Mouse (Mus musculus) Patski (cell line): Measurements from ENCODE around the gene Mfsd11. TPM values are rescaled to one million over a fixed set of nuclear protein-coding genes. Genes with fewer than 3 reads are reported as not detected.

Experiments
- ATAC-seq: fragments of 100-300 bp; one replicate; pipeline ENCODE4 v1.8.0; 2021
- CTCF ChIA-PET: fragments of 350-600 bp; sonication (Branson Sonifier 250); formaldehyde crosslinking; loops from one replicate; lab custom pipeline; 2022; ENCODE audit warnings: inconsistent platforms; lab: Charles Lee
- POLR2A ChIA-PET: fragments of 350-600 bp; sonication (Branson Sonifier 250); formaldehyde crosslinking; loops from one replicate; lab custom pipeline; 2022; ENCODE audit warnings: antibody characterized with exemption, inconsistent platforms; lab: Charles Lee
- DNase-seq: peaks from one replicate; pipeline ENCODE4 v3.0.0-alpha.2; 2011; ENCODE audit warnings: low read depth, low spot score
- H3K27me3 ChIP-seq: fragments of 371-371 bp; one replicate; pipeline ENCODE4 v1.5.1; 2021
- CTCF ChIP-seq: fragments of 100-300 bp; IDR thresholded peaks from one replicate; pipeline ENCODE4 v1.5.1; 2021
- in situ Hi-C: fragments of 300-500 bp; cut with MboI; formaldehyde crosslinking; loops from 3 replicates; pipeline ENCODE4 v1.11.1; 2018; ENCODE audit warnings: low pct_unique_long_range_greater_than_20kb, mixed read lengths
- polyA plus RNA-seq: library from polyadenylated mRNA; unstranded; gene quantifications from one replicate; pipeline ENCODE4 v1.2.3, GENCODE M21; 2021

Gene Mfsd11
- polyA plus RNA-seq, 1 experiment from 2014 or later: 58.8 TPM

DNA sequence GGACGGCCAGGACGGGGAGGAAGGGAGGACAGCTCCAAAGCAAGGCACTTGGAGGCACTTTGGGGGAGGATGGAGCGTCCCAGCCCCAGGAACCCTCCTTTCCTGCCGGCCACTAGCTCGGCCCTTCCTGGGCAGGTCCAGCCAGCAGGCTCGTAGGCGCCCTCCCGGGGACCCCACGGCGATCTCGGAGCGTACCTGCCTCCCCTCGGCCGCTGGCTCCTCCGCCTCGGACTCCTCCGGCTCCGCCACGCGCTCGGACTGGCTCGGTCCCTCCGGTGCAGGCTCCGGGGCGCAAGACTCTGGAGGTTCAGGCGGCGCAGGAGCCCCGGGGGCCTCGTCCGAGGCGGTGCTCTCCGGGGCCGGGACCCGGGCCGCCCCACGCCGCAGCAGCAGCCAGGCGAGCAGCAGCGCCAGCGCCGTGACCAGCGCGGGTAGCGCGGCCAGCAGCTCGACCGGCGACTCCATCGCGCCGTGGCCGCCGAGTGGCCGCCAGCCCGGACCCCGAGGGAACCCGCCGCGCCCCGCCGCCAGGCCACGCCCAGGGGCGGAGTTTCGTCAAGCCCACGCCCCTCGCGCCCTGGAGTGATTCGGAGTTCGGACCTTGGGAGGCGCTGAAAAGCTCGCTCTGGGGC is 24.6 kb upstream of the Mfsd11 start, which contains the start of gene Mxra7:
Mxra7 (minus strand) TSS at position 513 of the 632 bp plus-strand sequence.
- peak; percentile 59 for ATAC-seq
- in situ Hi-C loops: no loop called here
- POLR2A ChIA-PET: interaction anchor here (0.7 to 5.7 kb wide), 6 partner anchors 9 to 17 kb away, joined by 3 to 38 read pairs (median 4); partner anchors contain the start of genes Jmjd6 and Mettl23
- no peaks in the 10 kb centered on the region for H3K27me3 ChIP-seq
- CTCF ChIA-PET: interaction anchor here (1.3 to 1.8 kb wide), 3 partner anchors 10 to 157 kb away, joined by 3 to 5 read pairs (median 4); no protein-coding TSS in a partner anchor
- DNase-seq: no peak
- no peak for TF ChIP-seq CTCF

DNA sequence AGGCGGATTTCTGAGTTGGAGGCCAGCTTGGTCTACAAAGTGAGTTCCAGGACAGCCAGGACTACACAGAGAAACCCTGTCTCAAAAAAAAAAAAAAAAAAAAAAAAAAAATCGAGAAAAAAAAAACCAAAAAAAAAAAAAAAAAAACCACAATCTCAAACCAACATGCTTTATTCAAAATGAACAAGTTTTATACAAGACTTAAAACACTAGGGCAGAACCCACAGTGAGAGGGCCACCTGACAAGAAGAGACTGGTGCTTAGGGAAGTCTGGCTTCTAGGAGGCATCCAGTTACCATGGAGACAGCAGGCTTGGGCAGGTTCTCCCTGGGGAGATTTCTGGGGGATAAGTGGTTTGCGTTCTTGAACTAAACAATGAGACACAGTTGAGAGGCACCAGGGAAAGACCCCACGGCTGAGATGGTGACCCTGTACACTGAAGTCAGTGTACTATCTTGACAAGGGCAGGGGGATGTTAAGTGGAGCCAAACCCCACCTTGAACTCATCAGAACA is 20.0 kb upstream of the Mfsd11 start:
- no peaks in the 10 kb centered on the region for H3K27me3 ChIP-seq
- DNase-seq (no peak), ATAC-seq (no peak)
- no peak for TF ChIP-seq CTCF
- POLR2A ChIA-PET: interaction anchor here (1.3 kb wide), 1 partner anchor 190 kb away, joined by 3 read pairs; no protein-coding TSS in a partner anchor
- in situ Hi-C loops: no loop called here
- CTCF ChIA-PET: no interaction called here

DNA sequence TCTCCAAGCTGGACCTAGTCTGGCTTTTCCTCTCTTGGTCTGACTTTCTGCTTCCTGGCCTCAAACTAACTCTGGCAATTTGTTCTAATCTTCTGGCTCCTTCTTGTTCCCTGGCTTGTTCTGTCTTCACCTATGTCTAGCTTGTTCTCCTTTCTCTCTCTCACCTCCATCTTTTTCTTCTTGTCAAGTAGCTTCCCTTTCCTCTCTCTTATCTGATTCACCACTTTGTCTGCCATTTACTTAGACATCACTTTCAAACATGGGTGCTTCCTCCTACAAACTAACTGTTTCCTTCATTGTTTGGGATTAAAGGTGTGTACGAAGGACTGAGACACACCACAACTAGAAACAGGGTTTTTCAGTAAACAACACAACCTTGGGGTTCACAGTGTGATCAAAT is 17.3 kb upstream of the Mfsd11 start:
- in situ Hi-C loops: no loop called here
- TF ChIP-seq CTCF: no peak
- no peaks in the 10 kb centered on the region for H3K27me3 ChIP-seq
- ChIA-PET CTCF (no interaction called here), POLR2A (no interaction called here)
- ATAC-seq (no peak), DNase-seq (no peak)

DNA sequence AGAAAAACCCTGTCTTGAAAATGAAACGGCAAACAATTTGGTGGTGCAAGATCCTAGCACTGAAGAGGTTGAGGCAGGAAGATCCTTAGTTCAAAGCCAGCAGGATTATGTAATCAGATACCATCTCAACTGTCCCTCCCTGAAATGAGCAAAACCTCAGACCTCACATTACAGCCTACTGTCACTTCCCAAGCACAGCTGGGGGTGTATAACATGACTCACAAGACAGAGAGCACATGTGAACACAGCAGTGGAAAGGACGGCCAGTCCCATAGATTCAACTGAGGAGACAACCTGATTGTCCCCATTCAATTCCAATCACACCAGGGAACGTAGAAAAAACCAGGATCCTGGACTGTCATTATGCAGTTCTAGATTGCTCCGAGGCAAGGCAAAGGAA is 16.0 kb upstream of the Mfsd11 start:
- no peak for TF ChIP-seq CTCF
- no peak for DNase-seq
- in situ Hi-C loops: no loop called here
- no peak for ATAC-seq
- CTCF ChIA-PET: interaction anchor here (1.1 kb wide), 1 partner anchor 19 kb away, joined by 3 read pairs; no protein-coding TSS in a partner anchor
- H3K27me3 ChIP-seq: no peaks in the 10 kb centered on the region
- POLR2A ChIA-PET: no interaction called here

DNA sequence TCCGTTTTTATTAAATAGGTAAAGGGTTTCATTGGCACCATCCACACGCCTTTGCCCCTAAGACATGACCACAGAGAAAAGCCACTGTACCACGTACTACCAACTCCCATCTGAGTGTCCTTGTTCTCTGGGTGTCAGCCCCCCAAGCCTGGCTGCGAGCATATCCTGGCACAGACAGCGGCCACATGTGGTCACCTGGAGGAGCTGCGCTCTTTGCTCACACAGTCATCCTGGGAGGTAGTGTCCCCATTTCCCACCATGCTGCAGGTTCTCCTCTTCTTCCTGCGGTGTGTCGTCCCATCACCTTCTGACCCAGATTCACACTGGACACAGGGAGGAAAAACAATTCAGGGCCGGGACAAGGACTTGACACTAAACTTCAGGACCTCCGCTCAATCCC is 14.8 kb upstream of the Mfsd11 start:
- CTCF ChIA-PET: interaction anchor here (0.6 kb wide), 1 partner anchor 54 kb away, joined by 3 read pairs; no protein-coding TSS in a partner anchor
- TF ChIP-seq CTCF: no peak
- in situ Hi-C loops: no loop called here
- DNase-seq: no peak
- H3K27me3 ChIP-seq: no peaks in the 10 kb centered on the region
- no peak for ATAC-seq
- POLR2A ChIA-PET: no interaction called here

DNA sequence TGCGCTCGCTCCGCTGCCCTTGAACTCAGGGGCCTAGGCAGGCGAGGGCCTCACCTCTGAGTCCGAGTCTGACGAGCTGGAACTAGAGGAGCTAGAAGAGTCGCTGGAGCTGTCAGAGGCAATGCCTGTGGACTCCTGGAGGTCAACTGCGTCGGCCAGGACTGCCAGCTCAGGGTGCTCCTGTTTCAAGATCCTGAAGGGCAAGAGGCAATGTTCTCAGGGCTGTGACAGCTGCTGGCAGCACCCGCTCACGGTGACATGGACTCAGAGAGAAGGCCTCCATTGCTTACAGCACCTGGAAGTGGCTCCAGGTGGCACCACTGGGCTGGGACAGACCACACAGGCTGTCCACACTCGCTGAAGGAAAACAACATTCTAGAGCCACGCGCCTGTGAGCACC is 13.3 kb upstream of the Mfsd11 start:
- POLR2A ChIA-PET: interaction anchor here (0.7 to 1.5 kb wide), 2 partner anchors 9 to 12 kb away, joined by 3 read pairs; no protein-coding TSS in a partner anchor
- TF ChIP-seq CTCF: no peak

DNA sequence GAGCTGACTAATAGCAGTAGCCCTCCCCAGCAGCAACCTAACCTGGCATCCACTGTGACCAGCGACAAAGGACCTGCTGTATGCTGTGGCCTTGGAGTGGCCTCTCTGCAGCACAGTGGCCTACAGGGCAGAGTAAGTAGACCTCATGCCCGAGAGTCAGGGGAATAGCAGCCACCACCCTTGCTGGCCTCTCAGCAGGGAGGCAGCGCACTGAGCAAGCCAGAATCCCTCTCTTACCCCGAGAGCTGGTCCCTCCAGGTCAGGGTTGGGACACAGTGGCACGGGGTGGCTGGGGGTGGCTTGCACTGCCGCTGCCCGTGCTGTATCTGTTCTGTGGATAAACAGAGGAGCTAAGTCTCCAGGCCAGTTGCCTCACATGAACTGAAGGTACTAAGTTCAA is 12.6 kb upstream of the Mfsd11 start:
- no peak for TF ChIP-seq CTCF
- ChIA-PET POLR2A (interaction anchor here (1.5 kb wide), 1 partner anchor 9 kb away, joined by 3 read pairs; no protein-coding TSS in a partner anchor), CTCF (interaction anchor here (1.5 kb wide), 1 partner anchor 32 kb away, joined by 4 read pairs; no protein-coding TSS in a partner anchor)
- ATAC-seq (no peak), DNase-seq (no peak)
- no peaks in the 10 kb centered on the region for H3K27me3 ChIP-seq
- in situ Hi-C loops: no loop called here

More for the DNA sequence above, 13.3 kb upstream of the Mfsd11 start:
- no peaks in the 10 kb centered on the region for H3K27me3 ChIP-seq
- DNase-seq (no peak), ATAC-seq (no peak)
- CTCF ChIA-PET: no interaction called here
- in situ Hi-C loops: no loop called here

DNA sequence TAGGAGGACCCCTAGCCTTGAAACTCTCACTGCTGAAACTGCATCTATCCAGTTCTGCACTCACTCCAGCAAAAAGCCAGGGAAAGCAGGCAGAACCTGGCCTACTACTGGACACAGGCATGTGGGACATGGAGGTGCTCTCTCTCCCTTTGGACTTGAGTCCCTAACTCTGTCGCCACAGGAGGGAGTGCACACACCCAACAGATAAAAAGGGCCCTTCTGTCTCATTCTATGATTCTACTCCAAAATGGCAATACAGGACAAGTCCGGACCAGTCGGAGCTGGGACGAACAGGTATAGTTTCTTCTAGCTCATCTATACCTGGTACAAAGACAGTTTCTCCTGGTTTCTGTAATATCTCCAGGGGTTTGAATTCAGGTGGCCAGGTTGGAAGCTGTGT is 11.5 kb upstream of the Mfsd11 start:
- CTCF ChIA-PET: interaction anchor here (1.1 to 1.5 kb wide), 2 partner anchors 11 to 33 kb away, joined by 3 to 4 read pairs; no protein-coding TSS in a partner anchor
- in situ Hi-C loops: no loop called here
- no peak for TF ChIP-seq CTCF
- ATAC-seq (no peak), DNase-seq (no peak)
- H3K27me3 ChIP-seq: no peaks in the 10 kb centered on the region
- POLR2A ChIA-PET: interaction anchor here (3.0 kb wide), 1 partner anchor 13 kb away, joined by 17 read pairs; the partner anchor contains the start of gene Mxra7

DNA sequence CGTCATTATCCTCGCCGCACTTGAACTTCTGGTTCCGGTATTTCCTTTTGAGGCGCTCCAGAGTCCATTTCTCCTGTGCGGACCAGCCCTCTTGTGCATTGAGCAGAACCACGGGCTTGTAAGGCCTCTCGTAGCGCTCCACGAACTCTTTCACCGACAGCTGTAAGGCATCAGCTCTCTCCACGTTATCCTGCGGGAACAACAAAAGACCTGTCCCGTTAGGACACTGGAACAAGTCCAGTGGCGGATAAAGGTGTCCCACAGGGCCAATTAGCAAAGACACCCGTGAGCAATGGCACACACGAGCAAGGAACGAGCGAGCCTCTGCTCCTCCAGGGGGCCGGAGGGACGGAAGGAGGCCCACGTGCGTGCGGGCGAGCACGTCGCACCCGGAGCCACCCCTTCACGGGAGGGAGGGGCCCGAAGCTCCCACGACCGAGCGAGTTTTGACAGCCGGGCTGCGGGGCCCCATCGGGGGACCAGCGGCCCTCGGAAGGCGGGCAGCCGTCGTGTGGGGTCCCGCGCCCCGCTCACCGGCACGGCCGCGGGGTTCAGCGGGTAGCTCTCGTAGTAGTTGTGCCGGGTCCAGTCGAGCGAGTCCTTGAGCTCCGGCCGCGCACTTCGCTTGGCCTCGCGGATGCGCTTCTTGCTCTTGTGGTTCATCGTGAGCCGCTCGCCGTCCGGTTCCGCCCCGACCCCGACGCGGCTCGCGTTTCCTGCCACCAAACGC is 9.5 kb upstream of the Mfsd11 start:
- DNase-seq (no peak), ATAC-seq (peak; percentile 36)
- ChIA-PET CTCF (interaction anchor here (1.1 to 1.3 kb wide), 4 partner anchors 14 to 199 kb away, joined by 3 to 4 read pairs (median 3); no protein-coding TSS in a partner anchor), POLR2A (interaction anchor here (0.5 to 3.0 kb wide), 10 partner anchors 10 to 227 kb away, joined by 3 to 20 read pairs (median 4); partner anchors contain the start of genes Mfsd11, Mxra7, Srsf2 and St6galnac1)
- TF ChIP-seq CTCF: no peak
- no peaks in the 10 kb centered on the region for H3K27me3 ChIP-seq
- in situ Hi-C loops: no loop called here
